Mouse (Mus musculus): ENCODE data around the gene Camta1.

GRCm38 (mm10) chr4:151765376-151765775 lies 96.3 kb downstream of the Camta1 start:
- TF ChIP-seq ZC3H11A (IDR thresholded peaks at IDR 0.05; ENCODE audit: borderline replicate concordance, low read depth, low read length) (no peak), HCFC1 (IDR thresholded peaks at IDR 0.05; ENCODE audit: borderline replicate concordance, insufficient read depth, low read length) (no peak), ZNF384 (IDR thresholded peaks at IDR 0.05; ENCODE audit: low read depth, low read length) (no peak), MAFK (IDR thresholded peaks at IDR 0.05; ENCODE audit: insufficient read depth, low read depth, low read length) (no peak)

All from ES-E14 (cell line).